Mouse (Mus musculus): ENCODE measurements at regions not wholly inside any gene's neighbourhood (a gene's known extent, or its start where the extent isn't known, plus 50 kb on each side); places are given as distances from the start of the nearest gene placed in this dataset.

- ATAC-seq (no peak), DNase-seq (ENCODE audit: low spot score) (peak; percentile 5)
- Histone ChIP-seq H3K27ac (no peak overlapping the region), H3K4me1 (ENCODE audit: insufficient read depth, low read length) (no peaks in the 10 kb centered on the region), H3K36me3 (ENCODE audit: insufficient read depth, low read length) (no peaks in the 10 kb centered on the region), H3K9me3 (ENCODE audit: low read length) (no peaks in the 10 kb centered on the region), H3K4me2 (ENCODE audit: low read depth, low read length) (no peak overlapping the region), H3K9ac (replicated peaks; ENCODE audit: low read length) (no peak overlapping the region), H3K4me3 (ENCODE audit: low read length) (no peak overlapping the region), H3K27me3 (ENCODE audit: insufficient read depth, low read length) (no peaks in the 10 kb centered on the region)
- peak; percentile 40 for TF ChIP-seq CTCF (IDR thresholded peaks at IDR 0.05; ENCODE audit: low read depth)
- 80% methylated on average over 4 of the region's 4 CpGs for WGBS
These were observed 657.0 kb downstream of the Mecom start for GRCm38 (mm10) chr3:29890764-29891163.

- TF ChIP-seq CTCF (IDR thresholded peaks at IDR 0.05; ENCODE audit: low read depth), result no peak
- H3K36me3 ChIP-seq (ENCODE audit: insufficient read depth, low read length), result no peaks in the 10 kb centered on the region
- H3K4me1 ChIP-seq (ENCODE audit: insufficient read depth, low read length), result no peaks in the 10 kb centered on the region
- no peak overlapping the region for H3K9ac ChIP-seq (replicated peaks; ENCODE audit: low read length)
- H3K9me3 ChIP-seq (ENCODE audit: low read length), result no peaks in the 10 kb centered on the region
- WGBS, result 71% methylated on average over 1 of the region's 1 CpGs
- H3K27ac ChIP-seq, result no peak overlapping the region
- no peak for DNase-seq (ENCODE audit: low spot score)
- ATAC-seq, result no peak
- H3K27me3 ChIP-seq (ENCODE audit: insufficient read depth, low read length), result no peaks in the 10 kb centered on the region
- no peak overlapping the region for H3K4me3 ChIP-seq (ENCODE audit: low read length)
- H3K4me2 ChIP-seq (ENCODE audit: low read depth, low read length), result no peak overlapping the region
These were observed 657.5 kb downstream of the Mecom start for GRCm38 (mm10) chr3:29890286-29890685.

DNA sequence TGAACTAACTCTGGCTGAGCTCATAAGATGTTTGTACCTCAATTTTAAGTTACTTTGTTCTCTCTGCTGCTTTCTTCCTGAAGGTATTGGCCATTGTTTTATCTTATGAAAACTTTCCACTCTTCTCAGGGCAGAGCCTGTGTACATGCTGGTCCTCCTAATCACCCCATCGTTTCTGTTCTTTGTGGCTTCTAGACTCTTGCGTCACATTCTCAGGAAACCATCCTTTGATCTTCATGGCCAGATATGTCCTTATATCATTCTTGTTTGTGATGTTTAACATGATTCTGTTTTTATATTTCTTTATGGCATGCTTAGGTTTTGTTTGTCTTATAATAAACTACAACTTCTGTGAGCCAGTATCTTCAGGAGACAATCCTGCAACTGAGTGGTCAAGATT lies 658.2 kb downstream of the Mecom start:
- H3K27ac ChIP-seq, result no peak overlapping the region
- H3K9ac ChIP-seq (replicated peaks; ENCODE audit: low read length), result no peak overlapping the region
- no peak overlapping the region for H3K4me3 ChIP-seq (ENCODE audit: low read length)
- TF ChIP-seq CTCF (IDR thresholded peaks at IDR 0.05; ENCODE audit: low read depth), result no peak
- no peaks in the 10 kb centered on the region for H3K27me3 ChIP-seq (ENCODE audit: insufficient read depth, low read length)
- H3K4me2 ChIP-seq (ENCODE audit: low read depth, low read length), result no peak overlapping the region
- H3K36me3 ChIP-seq (ENCODE audit: insufficient read depth, low read length), result no peaks in the 10 kb centered on the region
- 88% methylated on average over 2 of the region's 2 CpGs for WGBS
- ATAC-seq, result no peak
- no peaks in the 10 kb centered on the region for H3K4me1 ChIP-seq (ENCODE audit: insufficient read depth, low read length)
- no peaks in the 10 kb centered on the region for H3K9me3 ChIP-seq (ENCODE audit: low read length)
- no peak for DNase-seq (ENCODE audit: low spot score)

GRCm38 (mm10) chr3:29879966-29880365 lies 667.8 kb downstream of the Mecom start:
- Histone ChIP-seq H3K9ac (replicated peaks; ENCODE audit: low read length) (no peak overlapping the region), H3K27ac (no peak overlapping the region), H3K36me3 (ENCODE audit: insufficient read depth, low read length) (no peaks in the 10 kb centered on the region), H3K9me3 (ENCODE audit: low read length) (no peaks in the 10 kb centered on the region), H3K4me1 (ENCODE audit: insufficient read depth, low read length) (no peaks in the 10 kb centered on the region), H3K27me3 (ENCODE audit: insufficient read depth, low read length) (no peaks in the 10 kb centered on the region), H3K4me2 (ENCODE audit: low read depth, low read length) (no peak overlapping the region), H3K4me3 (ENCODE audit: low read length) (no peak overlapping the region)
- DNase-seq (ENCODE audit: low spot score) (peak; percentile 4), ATAC-seq (no peak)
- no peak for TF ChIP-seq CTCF (IDR thresholded peaks at IDR 0.05; ENCODE audit: low read depth)
- 46% methylated on average over 3 of the region's 3 CpGs for WGBS

- no peak overlapping the region for H3K9ac ChIP-seq (replicated peaks; ENCODE audit: low read length)
- H3K27ac ChIP-seq, result no peak overlapping the region
- H3K36me3 ChIP-seq (ENCODE audit: insufficient read depth, low read length), result no peaks in the 10 kb centered on the region
- H3K4me2 ChIP-seq (ENCODE audit: low read depth, low read length), result no peak overlapping the region
- no peak for ATAC-seq
- H3K27me3 ChIP-seq (ENCODE audit: insufficient read depth, low read length), result no peaks in the 10 kb centered on the region
- no peak for DNase-seq (ENCODE audit: low spot score)
- no peak overlapping the region for H3K4me3 ChIP-seq (ENCODE audit: low read length)
- no peak for TF ChIP-seq CTCF (IDR thresholded peaks at IDR 0.05; ENCODE audit: low read depth)
- no peaks in the 10 kb centered on the region for H3K9me3 ChIP-seq (ENCODE audit: low read length)
- 63% methylated on average over 5 of the region's 5 CpGs for WGBS
- no peaks in the 10 kb centered on the region for H3K4me1 ChIP-seq (ENCODE audit: insufficient read depth, low read length)
These were observed 672.0 kb downstream of the Mecom start for GRCm38 (mm10) chr3:29875768-29876167.

DNA sequence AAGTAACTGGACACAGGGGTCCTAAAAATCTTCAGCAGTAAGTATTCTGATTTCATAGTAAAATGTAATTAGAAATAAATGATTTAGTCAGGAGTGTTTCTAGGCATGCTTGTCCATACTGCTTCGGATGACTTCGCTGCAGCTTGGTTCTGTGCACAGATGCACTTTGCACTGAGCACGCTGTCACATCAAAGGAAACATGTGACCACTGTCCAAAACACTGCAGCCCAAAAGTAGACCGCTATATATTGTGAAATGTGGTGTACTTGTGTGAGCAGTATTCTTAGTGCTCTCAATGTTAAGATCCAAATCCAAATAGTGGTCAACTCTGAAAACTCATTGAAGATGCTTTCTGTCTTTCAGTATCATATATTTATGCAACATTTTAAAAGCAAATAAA lies 685.4 kb downstream of the Mecom start:
- Histone ChIP-seq H3K4me3 (ENCODE audit: low read length) (no peak overlapping the region), H3K36me3 (ENCODE audit: insufficient read depth, low read length) (no peaks in the 10 kb centered on the region), H3K27me3 (ENCODE audit: insufficient read depth, low read length) (no peaks in the 10 kb centered on the region), H3K4me2 (ENCODE audit: low read depth, low read length) (no peak overlapping the region), H3K9ac (replicated peaks; ENCODE audit: low read length) (no peak overlapping the region), H3K4me1 (ENCODE audit: insufficient read depth, low read length) (no peaks in the 10 kb centered on the region), H3K9me3 (ENCODE audit: low read length) (no peaks in the 10 kb centered on the region), H3K27ac (no peak overlapping the region)
- TF ChIP-seq CTCF (IDR thresholded peaks at IDR 0.05; ENCODE audit: low read depth), result no peak
- 92% methylated on average over 4 of the region's 4 CpGs for WGBS
- DNase-seq (ENCODE audit: low spot score), result no peak
- no peak for ATAC-seq

DNA sequence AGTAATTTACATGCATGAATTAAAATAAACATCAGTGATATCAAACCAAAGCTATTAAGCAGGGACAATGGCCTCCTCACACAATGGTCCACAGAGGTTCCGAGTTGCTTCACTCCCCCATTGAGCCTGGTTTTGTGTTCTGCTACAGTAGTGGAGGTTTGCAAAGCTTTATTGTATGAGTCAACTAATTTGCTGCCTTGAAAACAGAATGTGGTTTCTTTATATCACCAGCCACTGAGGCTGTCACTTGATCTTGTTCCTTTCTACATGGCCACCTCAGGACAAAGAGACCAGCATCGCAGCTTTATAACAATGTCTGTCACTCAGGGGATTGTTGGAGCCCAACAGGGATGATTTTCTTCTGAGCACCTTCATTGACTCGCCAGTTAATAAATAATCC lies 695.3 kb downstream of the Mecom start:
- no peaks in the 10 kb centered on the region for H3K36me3 ChIP-seq (ENCODE audit: insufficient read depth, low read length)
- no peak overlapping the region for H3K4me2 ChIP-seq (ENCODE audit: low read depth, low read length)
- 19% methylated on average over 3 of the region's 3 CpGs for WGBS
- H3K27ac ChIP-seq, result no peak overlapping the region
- DNase-seq (ENCODE audit: low spot score), result no peak
- no peak for TF ChIP-seq CTCF (IDR thresholded peaks at IDR 0.05; ENCODE audit: low read depth)
- H3K4me3 ChIP-seq (ENCODE audit: low read length), result no peak overlapping the region
- no peak overlapping the region for H3K9ac ChIP-seq (replicated peaks; ENCODE audit: low read length)
- no peak for ATAC-seq
- no peaks in the 10 kb centered on the region for H3K9me3 ChIP-seq (ENCODE audit: low read length)
- H3K4me1 ChIP-seq (ENCODE audit: insufficient read depth, low read length), result no peaks in the 10 kb centered on the region
- H3K27me3 ChIP-seq (ENCODE audit: insufficient read depth, low read length), result no peaks in the 10 kb centered on the region

Data from hindbrain, postnatal 0 days (tissue).